Mouse (Mus musculus): ENCODE results near the gene Arid3a. TPM values are rescaled to one million over a fixed set of nuclear protein-coding genes. Genes with fewer than 3 reads are reported as not detected.

The Arid3a gene
- total RNA-seq, 2 experiments from 2014 or later, result 4.5 to 4.9 TPM

- no peak for DNase-seq (ENCODE audit: low spot score in 2 of 2)
Observed at GRCm38 (mm10) chr10:79991548-79991947, 64.7 kb downstream of the Arid3a start.

- no peak for DNase-seq (ENCODE audit: low spot score in 2 of 2)
Observed at GRCm38 (mm10) chr10:79994397-79995115, 67.7 kb downstream of the Arid3a start.

- DNase-seq (ENCODE audit: low spot score in 2 of 2), result no peak
Observed at GRCm38 (mm10) chr10:79995636-79996035, 68.8 kb downstream of the Arid3a start.

- DNase-seq (ENCODE audit: low spot score in 2 of 2), result peak; percentile 97 to 98
Observed at GRCm38 (mm10) chr10:79996272-79997033, 69.6 kb downstream of the Arid3a start, which contains the start of gene Abca7. Gene Abca7, plus strand, starts transcription at chr10:79996494.

- DNase-seq (ENCODE audit: low spot score in 2 of 2), result peak in 1 of 2 experiments; percentile 64
Observed at GRCm38 (mm10) chr10:79997034-79997760, 70.4 kb downstream of the Arid3a start.

- no peak for DNase-seq (ENCODE audit: low spot score in 2 of 2)
Observed at GRCm38 (mm10) chr10:79997819-79998218, 71.0 kb downstream of the Arid3a start.

- DNase-seq (ENCODE audit: low spot score in 2 of 2), result no peak
Observed at GRCm38 (mm10) chr10:80001945-80002344, 75.1 kb downstream of the Arid3a start.

GRCm38 (mm10) chr10:80002829-80003228 lies 76.0 kb downstream of the Arid3a start:
- DNase-seq (ENCODE audit: low spot score in 2 of 2), result no peak

GRCm38 (mm10) chr10:80003374-80004232 lies 76.8 kb downstream of the Arid3a start:
- DNase-seq (ENCODE audit: low spot score in 2 of 2), result no peak

- DNase-seq (ENCODE audit: low spot score in 2 of 2), result no peak
Observed at GRCm38 (mm10) chr10:80004233-80004705, 77.4 kb downstream of the Arid3a start.

Other genes with a start within 250 kb of the Arid3a start
- gene Cdc34, start 244.8 kb upstream of the Arid3a start, total RNA-seq (2021), result 100 to 1,000 TPM; 307 to 315 TPM
- 1 to 10 TPM; 2.5 to 3.8 TPM for gene Gzmm, start 238.0 kb upstream of the Arid3a start, total RNA-seq (2021)
- gene Bsg, start 222.6 kb upstream of the Arid3a start, total RNA-seq (2021), result 100 to 1,000 TPM; 390 to 392 TPM
- gene Hcn2, start 210.4 kb upstream of the Arid3a start, total RNA-seq (2021), result under 1 TPM; 0.96 TPM
- gene Polrmt, start 180.5 kb upstream of the Arid3a start, total RNA-seq (2021), result 10 to 100 TPM; 25.5 to 27.8 TPM
- not detected for gene Fgf22, start 172.0 kb upstream of the Arid3a start, total RNA-seq (2021)
- gene Rnf126, start 160.1 kb upstream of the Arid3a start, total RNA-seq (2021), result 10 to 100 TPM; 45.0 to 52.5 TPM
- gene Fstl3, start 149.8 kb upstream of the Arid3a start, total RNA-seq (2021), result 1 to 10 TPM; 1.1 to 2.1 TPM
- not detected for gene Prss57, start 136.1 kb upstream of the Arid3a start, total RNA-seq (2021)
- gene Palm, start 133.5 kb upstream of the Arid3a start, total RNA-seq (2021), result 10 to 100 TPM; 42.1 to 50.8 TPM
- under 1 TPM in 1 of 2 experiments, not detected in 1; 0.42 TPM for gene Misp, start 106.1 kb upstream of the Arid3a start, total RNA-seq (2021)
- gene Ptbp1, start 72.6 kb upstream of the Arid3a start, total RNA-seq (2021), result 100 to 1,000 TPM; 167 to 170 TPM
- under 1 TPM in 1 of 2 experiments, not detected in 1; 0.47 TPM for gene Prtn3, start 52.6 kb upstream of the Arid3a start, total RNA-seq (2021)
- gene Plppr3, start 52.4 kb upstream of the Arid3a start, total RNA-seq (2021), result 1 to 10 TPM; 1.2 to 1.3 TPM
- under 1 TPM in 1 of 2 experiments, not detected in 1; 0.29 TPM for gene Elane, start 40.8 kb upstream of the Arid3a start, total RNA-seq (2021)
- gene Cfd, start 36.2 kb upstream of the Arid3a start, total RNA-seq (2021), result 100 to 1,000 TPM in 1 of 2 experiments, 10 to 100 TPM in 1; 85.8 to 154 TPM
- gene Med16, start 18.1 kb upstream of the Arid3a start, total RNA-seq (2021), result 10 to 100 TPM; 39.4 to 41.1 TPM
- gene Gm26602, start 16.2 kb upstream of the Arid3a start, total RNA-seq (2021), result not detected
- gene Kiss1r, start 10.1 kb upstream of the Arid3a start, total RNA-seq (2021), result under 1 TPM; 0.41 to 0.56 TPM
- gene R3hdm4, start 5.8 kb upstream of the Arid3a start, total RNA-seq (2021), result 100 to 1,000 TPM in 1 of 2 experiments, 10 to 100 TPM in 1; 97.9 to 102 TPM
- 10 to 100 TPM; 27.7 to 28.3 TPM for gene Wdr18, start 33.1 kb downstream of the Arid3a start, total RNA-seq (2021)
- under 1 TPM; 0.10 to 0.27 TPM for gene Grin3b, start 43.7 kb downstream of the Arid3a start, total RNA-seq (2021)
- gene Tmem259, start 57.3 kb downstream of the Arid3a start, total RNA-seq (2021), result 100 to 1,000 TPM; 109 to 119 TPM
- 10 to 100 TPM; 51.0 to 55.0 TPM for gene Cnn2, start 61.5 kb downstream of the Arid3a start, total RNA-seq (2021)
- gene Abca7, start 69.5 kb downstream of the Arid3a start, total RNA-seq (2021), result 1 to 10 TPM; 4.8 to 4.9 TPM
- 1 to 10 TPM; 4.0 to 4.7 TPM for gene Arhgap45, start 89.6 kb downstream of the Arid3a start, total RNA-seq (2021)
- 10 to 100 TPM; 77.3 to 77.7 TPM for gene Polr2e, start 112.8 kb downstream of the Arid3a start, total RNA-seq (2021)
- 100 to 1,000 TPM; 339 to 434 TPM for gene Gpx4, start 120.1 kb downstream of the Arid3a start, total RNA-seq (2021)
- 10 to 100 TPM; 13.0 to 13.6 TPM for gene Sbno2, start 178.5 kb downstream of the Arid3a start, total RNA-seq (2021)
- 100 to 1,000 TPM; 116 to 125 TPM for gene Stk11, start 188.8 kb downstream of the Arid3a start, total RNA-seq (2021)
- 100 to 1,000 TPM; 522 to 564 TPM for gene Atp5d, start 211.6 kb downstream of the Arid3a start, total RNA-seq (2021)
- gene Cbarp, start 213.8 kb downstream of the Arid3a start, total RNA-seq (2021), result 1 to 10 TPM; 2.2 to 2.7 TPM
- gene Midn, start 221.2 kb downstream of the Arid3a start, total RNA-seq (2021), result 10 to 100 TPM; 67.7 to 74.0 TPM
- gene Cirbp, start 238.9 kb downstream of the Arid3a start, total RNA-seq (2021), result 100 to 1,000 TPM; 107 to 153 TPM
- 1 to 10 TPM; 3.4 to 3.8 TPM for gene 1600002K03Rik, start 245.9 kb downstream of the Arid3a start, total RNA-seq (2021)